Mouse (Mus musculus) hindbrain, embryonic 16.5 days (tissue): ENCODE data around the gene Gtf2f2. TPM values are rescaled to one million over a fixed set of nuclear protein-coding genes. Genes with fewer than 3 reads are reported as not detected.
A peak's percentile ranks its signal among the peaks of the same experiment; 100 is the strongest.

Experiments
- ATAC-seq: fragments of 200-750 bp; cut with Nextera tagmentation; 2 replicates; pipeline ENCODE4 v1.8.0; 2017; ENCODE audit warnings: moderate TSS enrichment, moderate library complexity
- H3K27ac ChIP-seq: fragments of 300-500 bp; sonication (generic); 2 replicates; pipeline ENCODE4 v1.5.1; 2014; ENCODE audit warnings: low read depth, mild to moderate bottlenecking, control low read depth, low read length, moderate library complexity
- H3K27me3 ChIP-seq: fragments of 300-500 bp; sonication (generic); replicated peaks from 2 replicates; pipeline ENCODE4 v1.6.1; 2014; ENCODE audit warnings: low read length; ENCODE audit not compliant: control insufficient read depth, insufficient read depth
- H3K36me3 ChIP-seq: fragments of 300-500 bp; sonication (generic); 2 replicates; pipeline ENCODE4 v1.6.1; 2014; ENCODE audit warnings: mild to moderate bottlenecking, low read length, moderate library complexity, mixed read lengths; ENCODE audit not compliant: control insufficient read depth, insufficient read depth
- H3K4me1 ChIP-seq: fragments of 300-500 bp; sonication (generic); 2 replicates; pipeline ENCODE4 v1.6.1; 2014; ENCODE audit warnings: low read depth, low read length; ENCODE audit not compliant: control insufficient read depth, insufficient read depth
- H3K4me2 ChIP-seq: fragments of 300-500 bp; sonication (generic); 2 replicates; pipeline ENCODE4 v1.6.1; 2014; ENCODE audit warnings: mild to moderate bottlenecking, low read length, control low read depth, moderate library complexity
- H3K4me3 ChIP-seq: fragments of 300-500 bp; sonication (generic); 2 replicates; pipeline ENCODE4 v1.5.1; 2014; ENCODE audit warnings: mild to moderate bottlenecking, low read length, control low read depth, moderate library complexity
- H3K9ac ChIP-seq: fragments of 300-500 bp; sonication (generic); 2 replicates; pipeline ENCODE4 v1.6.1; 2014; ENCODE audit warnings: low read depth, mild to moderate bottlenecking, control low read depth, low read length, moderate library complexity
- H3K9me3 ChIP-seq: fragments of 300-500 bp; sonication (generic); 2 replicates; pipeline ENCODE4 v1.6.1; 2014; ENCODE audit warnings: mild to moderate bottlenecking, low read length, moderate library complexity; ENCODE audit not compliant: control insufficient read depth
- WGBS: fragments of 180-500 bp; shearing (Covaris S2); extraction: QIAGEN DNeasy Blood & Tissue Kit; methylation state at CpG from one replicate; pipeline ENCODE4 v1.1.7; 2014; 5-methylcytosine and 5-hydroxymethylcytosine counted together
- polyA plus RNA-seq: library from polyadenylated mRNA; unstranded; fragments of >200 nt; fragmentation: Nextera tagmentation; extraction: Ambion mirVana; gene quantifications from 2 replicates; pipeline ENCODE4 v1.2.1, GENCODE M21; 2015

Gene Gtf2f2
- polyA plus RNA-seq, 1 experiment from 2014 or later: 33.2 TPM

- Histone ChIP-seq H3K27me3 (no peaks in the 10 kb centered on the region), H3K4me3 (no peak overlapping the region), H3K9ac (no peak overlapping the region), H3K4me1 (peaks cover 4% of the 10 kb centered on the region), H3K9me3 (no peaks in the 10 kb centered on the region), H3K27ac (no peak overlapping the region), H3K4me2 (no peak overlapping the region), H3K36me3 (no peaks in the 10 kb centered on the region)
- ATAC-seq: no peak
- 74% methylated on average over 2 of the region's 2 CpGs for WGBS
These were observed 26.8 kb downstream of the Gtf2f2 start for GRCm38 (mm10) chr14:75983891-75984290.

DNA sequence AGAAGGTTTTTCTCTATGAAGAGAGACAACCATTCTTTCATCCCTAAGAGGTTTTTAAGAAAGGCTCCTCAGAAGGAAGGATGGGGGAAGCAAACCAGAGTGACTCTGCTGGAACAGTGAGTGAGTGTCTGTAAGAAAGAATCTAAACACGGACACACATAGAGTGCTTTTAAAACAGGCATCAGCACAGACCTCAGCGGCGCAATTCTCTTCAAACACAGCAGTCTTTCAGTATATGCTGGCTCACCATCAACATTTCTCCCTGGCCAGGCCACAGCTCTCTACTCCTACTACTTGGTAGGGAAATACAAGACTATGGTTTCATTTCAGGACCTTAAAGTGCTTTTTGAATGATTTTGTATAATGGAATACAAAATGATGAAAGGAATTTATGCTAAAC lies 29.4 kb downstream of the Gtf2f2 start:
- ATAC-seq: peak; percentile 61; the same call in 1 of the 2 replicates
- Histone ChIP-seq H3K4me1 (peaks cover 4% of the 10 kb centered on the region), H3K9me3 (no peaks in the 10 kb centered on the region), H3K4me2 (no peak overlapping the region), H3K27ac (no peak overlapping the region), H3K9ac (no peak overlapping the region), H3K27me3 (no peaks in the 10 kb centered on the region), H3K4me3 (no peak overlapping the region), H3K36me3 (no peaks in the 10 kb centered on the region)
- WGBS: 90% methylated on average over 3 of the region's 3 CpGs

DNA sequence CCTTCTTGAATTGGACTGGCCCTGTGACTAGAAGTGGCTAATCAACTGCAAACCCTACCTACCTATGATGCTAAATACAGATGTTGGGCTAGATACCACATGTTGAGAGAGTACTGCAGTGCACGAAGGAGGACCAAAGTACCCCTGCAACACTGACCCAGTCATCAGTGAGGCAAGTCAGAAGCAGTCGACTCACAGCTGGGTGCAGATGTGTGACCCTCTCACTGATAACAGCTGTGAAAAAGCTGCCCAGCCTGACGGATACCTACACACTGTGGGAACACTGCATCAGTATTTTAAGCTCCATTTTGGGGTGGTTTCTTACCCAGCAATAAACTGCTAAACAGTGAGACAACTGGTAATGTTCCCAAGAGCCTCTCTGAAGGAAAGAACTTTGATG lies 34.6 kb downstream of the Gtf2f2 start:
- ATAC-seq: no peak
- H3K4me1 ChIP-seq: no peaks in the 10 kb centered on the region
- WGBS: 80% methylated on average over 3 of the region's 3 CpGs
- H3K36me3 ChIP-seq: no peaks in the 10 kb centered on the region
- H3K4me3 ChIP-seq: no peak overlapping the region
- H3K4me2 ChIP-seq: no peak overlapping the region
- no peak overlapping the region for H3K9ac ChIP-seq
- no peak overlapping the region for H3K27ac ChIP-seq
- no peaks in the 10 kb centered on the region for H3K27me3 ChIP-seq
- H3K9me3 ChIP-seq: no peaks in the 10 kb centered on the region

- 77% methylated on average over 5 of the region's 5 CpGs for WGBS
- H3K4me1 ChIP-seq: peaks cover 3% of the 10 kb centered on the region; the same call in 1 of the 2 replicates
- H3K27ac ChIP-seq: no peak overlapping the region
- no peaks in the 10 kb centered on the region for H3K27me3 ChIP-seq
- H3K9me3 ChIP-seq: no peaks in the 10 kb centered on the region
- ATAC-seq: no peak
- no peak overlapping the region for H3K4me2 ChIP-seq
- no peak overlapping the region for H3K4me3 ChIP-seq
- no peak overlapping the region for H3K9ac ChIP-seq
- no peaks in the 10 kb centered on the region for H3K36me3 ChIP-seq
These were observed 43.4 kb downstream of the Gtf2f2 start for GRCm38 (mm10) chr14:75967291-75967690.

- Histone ChIP-seq H3K4me1 (peaks cover 3% of the 10 kb centered on the region; the same call in 1 of the 2 replicates), H3K27ac (no peak overlapping the region), H3K36me3 (no peaks in the 10 kb centered on the region), H3K9me3 (no peaks in the 10 kb centered on the region), H3K27me3 (no peaks in the 10 kb centered on the region), H3K9ac (no peak overlapping the region), H3K4me2 (peak overlapping the region; percentile 19), H3K4me3 (peak overlapping the region; percentile 1)
- ATAC-seq: no peak
- 94% methylated on average over 1 of the region's 1 CpGs for WGBS
These were observed 46.2 kb downstream of the Gtf2f2 start for GRCm38 (mm10) chr14:75964433-75964832.

GRCm38 (mm10) chr14:75964000-75964399 lies 46.7 kb downstream of the Gtf2f2 start:
- WGBS: 48% methylated on average over 5 of the region's 5 CpGs
- peaks cover 3% of the 10 kb centered on the region; the same call in 1 of the 2 replicates for H3K4me1 ChIP-seq
- H3K36me3 ChIP-seq: no peaks in the 10 kb centered on the region
- H3K9me3 ChIP-seq: no peaks in the 10 kb centered on the region
- no peaks in the 10 kb centered on the region for H3K27me3 ChIP-seq
- peak overlapping the region; percentile 47 for H3K4me2 ChIP-seq
- no peak overlapping the region for H3K9ac ChIP-seq
- H3K4me3 ChIP-seq: peak overlapping the region; percentile 23
- ATAC-seq: no peak
- H3K27ac ChIP-seq: no peak overlapping the region

DNA sequence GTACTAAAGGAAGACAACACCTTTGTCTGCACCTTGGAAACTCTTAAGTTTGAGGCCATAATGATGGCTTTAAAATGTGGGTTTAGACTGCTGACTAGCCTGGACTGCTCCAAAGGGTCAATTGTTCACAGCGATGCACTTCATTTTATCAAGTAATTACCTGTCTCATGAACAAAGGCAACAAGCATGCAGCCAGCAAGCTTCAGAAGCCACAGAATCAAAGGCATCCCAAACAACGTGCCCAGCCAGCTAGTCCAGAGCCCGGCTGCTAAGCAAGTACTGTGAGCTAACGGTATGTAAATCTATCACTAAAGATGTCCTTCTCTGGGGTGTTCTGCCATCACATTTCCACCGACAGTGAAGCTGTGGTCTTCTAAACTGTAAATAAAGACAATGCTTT lies 47.5 kb downstream of the Gtf2f2 start:
- Histone ChIP-seq H3K9me3 (no peaks in the 10 kb centered on the region), H3K4me3 (peak overlapping the region; percentile 34), H3K4me2 (peak overlapping the region; percentile 54), H3K27ac (no peak overlapping the region; the same call in 1 of the 2 replicates), H3K36me3 (no peaks in the 10 kb centered on the region), H3K27me3 (no peaks in the 10 kb centered on the region), H3K4me1 (peaks cover 3% of the 10 kb centered on the region; the same call in 1 of the 2 replicates), H3K9ac (peak overlapping the region; percentile 35)
- WGBS: 26% methylated on average over 5 of the region's 5 CpGs
- 0 out of 2 replicates have a peak, but pooled peaks have one; percentile 30 for ATAC-seq

DNA sequence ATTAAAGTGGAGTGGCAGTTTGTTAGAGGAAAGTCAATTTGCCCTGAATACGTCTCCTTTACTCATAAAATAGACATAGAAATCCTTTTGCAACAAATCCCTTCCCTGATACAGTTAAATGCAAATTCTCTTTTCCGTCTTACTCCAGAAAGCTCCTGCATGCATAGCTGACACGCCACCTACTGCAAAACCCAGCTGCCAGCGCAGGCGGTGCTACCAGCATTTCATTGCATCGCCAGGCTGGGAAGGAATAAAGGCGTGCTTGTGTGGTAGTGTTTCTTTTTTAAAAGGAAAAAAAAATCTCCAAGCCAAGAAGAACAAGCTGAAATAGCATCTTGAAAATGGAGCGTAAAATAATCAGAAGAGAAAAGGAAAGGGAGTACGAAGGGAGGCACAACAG lies 48.4 kb downstream of the Gtf2f2 start:
- peak overlapping the region; percentile 66 for H3K27ac ChIP-seq
- peak overlapping the region; percentile 33 for H3K9ac ChIP-seq
- no peaks in the 10 kb centered on the region for H3K27me3 ChIP-seq
- WGBS: 39% methylated on average over 9 of the region's 9 CpGs
- H3K4me3 ChIP-seq: peak overlapping the region; percentile 34
- H3K4me1 ChIP-seq: peaks cover 3% of the 10 kb centered on the region; the same call in 1 of the 2 replicates
- ATAC-seq: peak; percentile 76
- no peaks in the 10 kb centered on the region for H3K36me3 ChIP-seq
- no peaks in the 10 kb centered on the region for H3K9me3 ChIP-seq
- H3K4me2 ChIP-seq: peak overlapping the region; percentile 54

- no peak for ATAC-seq
These were observed 55.9 kb downstream of the Gtf2f2 start, which contains the start of gene Kctd4 for GRCm38 (mm10) chr14:75954766-75955165. Kctd4 (plus strand) TSS chr14:75955009.

More at GRCm38 (mm10) chr14:75954766-75955165, 55.9 kb downstream of the Gtf2f2 start, which contains the start of gene Kctd4:
- Histone ChIP-seq H3K4me2 (no peak within 1 kb of the TSS), H3K27ac (no peak within 1 kb of the TSS), H3K9me3 (no peaks in the 10 kb centered on the region), H3K27me3 (no peaks in the 10 kb centered on the region), H3K9ac (no peak within 1 kb of the TSS), H3K4me1 (no peaks in the 10 kb centered on the region), H3K36me3 (no peaks in the 10 kb centered on the region), H3K4me3 (no peak within 1 kb of the TSS)
- WGBS: 91% methylated on average over 7 of the region's 7 CpGs
